12 mouse cellular contexts compared by ENCODE assay signal in the genomic region with DNA sequence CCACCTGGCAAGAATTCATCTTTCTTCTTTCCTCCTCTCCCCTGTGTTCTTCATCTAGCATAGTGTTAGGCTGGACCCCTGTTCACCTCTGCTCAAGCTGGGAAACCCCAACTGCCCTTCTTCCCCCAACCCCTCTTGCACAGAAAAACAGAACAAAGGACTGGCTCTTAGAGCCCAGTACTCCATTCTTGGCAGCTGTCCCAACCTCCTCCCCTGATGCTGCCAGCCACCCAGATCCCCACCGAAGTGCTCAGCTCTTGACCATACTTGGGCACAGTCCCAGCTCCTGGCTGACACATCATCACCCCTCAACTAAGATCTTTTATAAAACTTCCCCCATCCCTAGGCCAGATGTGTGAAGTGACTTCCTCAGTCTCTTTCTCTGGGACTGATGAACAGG.
DNase-seq lines count a peak whose midpoint lies in the region; ATAC-seq and TF ChIP-seq lines count a peak whose summit lies in the region.
"Had no signal": no experiment of that assay in that cellular context is flagged by ENCODE, and none has a peak within 500 bp of the region (broad histone marks: within the 10 kb centered on the region; RNA-seq: fewer than 3 reads in every experiment).

No protein-coding gene starts in this region.

- H3K36me3 ChIP-seq in hindbrain, embryonic 13.5 days, result no peaks in the 10 kb centered on the region
- H3K36me3 ChIP-seq in hindbrain, embryonic 14.5 days (replicated peaks; ENCODE audit: control insufficient read depth, insufficient read depth), result no peaks in the 10 kb centered on the region
- no peaks in the 10 kb centered on the region for H3K36me3 ChIP-seq in forebrain, postnatal 0 days (ENCODE audit: insufficient read depth)

- peak; percentile 43; the same call in 1 of the 2 replicates for ATAC-seq in hindbrain, embryonic 13.5 days (ENCODE audit: low FRiP score)
- ATAC-seq in hindbrain, embryonic 14.5 days (ENCODE audit: low FRiP score), result no peak; the same call in 1 of the 2 replicates
- ATAC-seq in forebrain, postnatal 0 days, result peak; percentile 34; the same call in 1 of the 2 replicates
- no peak for ATAC-seq in inflammation-experienced regulatory T-cells, adult 6 months

- WGBS in hindbrain, embryonic 13.5 days, result 31% methylated on average over 1 of the region's 1 CpGs
- WGBS in hindbrain, embryonic 14.5 days, result 44% methylated on average over 1 of the region's 1 CpGs
- 29% methylated on average over 1 of the region's 1 CpGs for WGBS in forebrain, postnatal 0 days

- no peak for TF ChIP-seq CTCF in forebrain, postnatal 0 days (IDR thresholded peaks at IDR 0.05; ENCODE audit: low read depth)

- no peaks in the 10 kb centered on the region for H3K27me3 ChIP-seq in hindbrain, embryonic 13.5 days
- H3K27me3 ChIP-seq in hindbrain, embryonic 14.5 days (ENCODE audit: control insufficient read depth, insufficient read depth, low read length), result no peaks in the 10 kb centered on the region
- no peaks in the 10 kb centered on the region for H3K27me3 ChIP-seq in forebrain, postnatal 0 days (ENCODE audit: insufficient read depth, low read length)

- no peaks in the 10 kb centered on the region for H3K4me1 ChIP-seq in hindbrain, embryonic 13.5 days (replicated peaks)
- H3K4me1 ChIP-seq in hindbrain, embryonic 14.5 days (replicated peaks; ENCODE audit: control insufficient read depth, insufficient read depth, low read length), result no peaks in the 10 kb centered on the region
- no peaks in the 10 kb centered on the region for H3K4me1 ChIP-seq in forebrain, postnatal 0 days (ENCODE audit: insufficient read depth)

- H3K27ac ChIP-seq in hindbrain, embryonic 13.5 days, result no peak overlapping the region
- no peak overlapping the region for H3K27ac ChIP-seq in hindbrain, embryonic 14.5 days
- no peak overlapping the region for H3K27ac ChIP-seq in forebrain, postnatal 0 days (ENCODE audit: low read depth, low read length)
- H3K27ac ChIP-seq: kidney, postnatal 0 days had no signal

- no peak for DNase-seq in hindbrain, embryonic 14.5 days (ENCODE audit: low spot score)
- peak; percentile 37 to 43 for DNase-seq in right cerebral cortex, postnatal 10 days (ENCODE audit: low spot score in 2 of 2)
- DNase-seq in right cerebral cortex, adult 2 months (ENCODE audit: low spot score in 2 of 2), result no peak
- no peak for DNase-seq in forebrain, postnatal 0 days
- peak; percentile 23 for DNase-seq in right cerebral cortex, postnatal 4 days
- no peak for DNase-seq in thymus, postnatal 36 days

- no peak overlapping the region for H3K9ac ChIP-seq in hindbrain, embryonic 13.5 days
- no peak overlapping the region for H3K9ac ChIP-seq in hindbrain, embryonic 14.5 days
- no peak overlapping the region for H3K9ac ChIP-seq in forebrain, postnatal 0 days

- H3K4me2 ChIP-seq in hindbrain, embryonic 13.5 days, result no peak overlapping the region
- no peak overlapping the region for H3K4me2 ChIP-seq in hindbrain, embryonic 14.5 days (replicated peaks)
- no peak overlapping the region for H3K4me2 ChIP-seq in forebrain, postnatal 0 days (ENCODE audit: low read depth)
- H3K4me2 ChIP-seq: liver, embryonic 11.5 days had no signal

- no peak overlapping the region for H3K4me3 ChIP-seq in hindbrain, embryonic 13.5 days
- no peak overlapping the region for H3K4me3 ChIP-seq in hindbrain, embryonic 14.5 days (replicated peaks; ENCODE audit: low read length)
- H3K4me3 ChIP-seq in forebrain, postnatal 0 days (ENCODE audit: low read depth, low read length), result no peak overlapping the region
- H3K4me3 ChIP-seq: erythroblast, embryonic 14.5 days had no signal

- H3K9me3 ChIP-seq in hindbrain, embryonic 13.5 days, result no peaks in the 10 kb centered on the region
- H3K9me3 ChIP-seq in hindbrain, embryonic 14.5 days (ENCODE audit: control insufficient read depth, low read length), result no peaks in the 10 kb centered on the region
- H3K9me3 ChIP-seq in forebrain, postnatal 0 days (ENCODE audit: low read length), result no peaks in the 10 kb centered on the region
- H3K9me3 ChIP-seq: G1E had no signal

Comparison
In these comparisons a context has a peak if more than half of its experiments do, and no peak if none do; other contexts are left out.
1. ATAC-seq: peak in hindbrain, embryonic 13.5 days (single experiment) and forebrain, postnatal 0 days (single experiment); none in hindbrain, embryonic 14.5 days (single experiment) and inflammation-experienced regulatory T-cells, adult 6 months (single experiment).
2. DNase-seq: peak in right cerebral cortex, postnatal 10 days (2 of 2) and right cerebral cortex, postnatal 4 days (single experiment); none in hindbrain, embryonic 14.5 days (single experiment), right cerebral cortex, adult 2 months (0 of 2), forebrain, postnatal 0 days (single experiment) and thymus, postnatal 36 days (0 of 2).